Mouse (Mus musculus) spleen, postnatal 14 days (tissue): Measurements from ENCODE around the gene Galnt2.
A peak's percentile ranks its signal among the peaks of the same experiment; 100 is the strongest.

Experiments used
- DNase-seq, 2 experiments: peaks; one replicate each; pipeline ENCODE4 v3.0.0; 2021 to 2022; ENCODE audit warnings: low spot score in 2 of 2

Galnt2 gene

GRCm38 (mm10) chr8:124271518-124271917, 40.3 kb downstream of the Galnt2 start:
- DNase-seq: no peak

GRCm38 (mm10) chr8:124272792-124273191, 41.6 kb downstream of the Galnt2 start:
- no peak for DNase-seq

GRCm38 (mm10) chr8:124273606-124274218, 42.5 kb downstream of the Galnt2 start:
- DNase-seq: peak; percentile 31 to 32

GRCm38 (mm10) chr8:124274441-124275120, 43.4 kb downstream of the Galnt2 start:
- no peak for DNase-seq

- no peak for DNase-seq
Observed at GRCm38 (mm10) chr8:124275377-124276071, 44.3 kb downstream of the Galnt2 start.

- no peak for DNase-seq
Observed at GRCm38 (mm10) chr8:124277951-124278910, 47.0 kb downstream of the Galnt2 start.

- DNase-seq: no peak
Observed at GRCm38 (mm10) chr8:124278956-124279689, 47.9 kb downstream of the Galnt2 start.

GRCm38 (mm10) chr8:124279690-124279985, 48.4 kb downstream of the Galnt2 start:
- no peak for DNase-seq

- DNase-seq: no peak
Observed at GRCm38 (mm10) chr8:124281700-124282541, 50.7 kb downstream of the Galnt2 start.

GRCm38 (mm10) chr8:124282878-124283630, 51.9 kb downstream of the Galnt2 start:
- no peak for DNase-seq

GRCm38 (mm10) chr8:124283644-124284332, 52.6 kb downstream of the Galnt2 start:
- DNase-seq: no peak

- DNase-seq: no peak
Observed at GRCm38 (mm10) chr8:124284333-124284711, 53.1 kb downstream of the Galnt2 start.

- DNase-seq: no peak
Observed at GRCm38 (mm10) chr8:124284984-124285576, 53.9 kb downstream of the Galnt2 start.

GRCm38 (mm10) chr8:124286461-124287124, 55.4 kb downstream of the Galnt2 start:
- DNase-seq: no peak

GRCm38 (mm10) chr8:124288215-124288864, 57.1 kb downstream of the Galnt2 start:
- no peak for DNase-seq

- no peak for DNase-seq
Observed at GRCm38 (mm10) chr8:124289481-124290050, 58.4 kb downstream of the Galnt2 start.
